Mouse (Mus musculus) urinary bladder, postnatal 25 days (tissue): ENCODE data around the gene Bckdha.

Experiments
- DNase-seq: peaks from one replicate; pipeline ENCODE4 v3.0.0; 2022; ENCODE audit warnings: low spot score

Gene Bckdha

GRCm38 (mm10) chr7:25645074-25645473, 13.7 kb downstream of the Bckdha start:
- DNase-seq = peak; percentile 23

DNA sequence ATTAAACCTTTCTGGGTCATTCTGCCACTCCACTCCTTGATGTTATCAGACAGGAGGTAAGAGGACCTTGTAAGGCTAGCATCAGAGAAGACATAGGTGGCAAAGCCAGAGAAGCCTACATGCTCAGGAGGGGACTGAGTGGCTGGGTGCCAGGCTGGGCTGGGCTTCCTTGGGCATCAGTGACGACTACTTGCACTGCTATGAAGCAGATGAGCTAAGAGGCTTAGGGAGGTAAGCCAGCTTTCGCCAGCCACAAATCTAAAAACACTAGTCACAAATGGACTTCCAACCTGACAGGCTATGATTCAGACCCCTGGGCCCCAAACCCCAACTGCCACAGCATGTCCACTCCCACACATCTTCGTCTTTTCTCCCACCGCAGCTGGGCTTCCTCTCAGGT, 14.2 kb downstream of the Bckdha start:
- DNase-seq = no peak

- DNase-seq = no peak
Observed at GRCm38 (mm10) chr7:25644136-25644535, 14.6 kb downstream of the Bckdha start.

DNA sequence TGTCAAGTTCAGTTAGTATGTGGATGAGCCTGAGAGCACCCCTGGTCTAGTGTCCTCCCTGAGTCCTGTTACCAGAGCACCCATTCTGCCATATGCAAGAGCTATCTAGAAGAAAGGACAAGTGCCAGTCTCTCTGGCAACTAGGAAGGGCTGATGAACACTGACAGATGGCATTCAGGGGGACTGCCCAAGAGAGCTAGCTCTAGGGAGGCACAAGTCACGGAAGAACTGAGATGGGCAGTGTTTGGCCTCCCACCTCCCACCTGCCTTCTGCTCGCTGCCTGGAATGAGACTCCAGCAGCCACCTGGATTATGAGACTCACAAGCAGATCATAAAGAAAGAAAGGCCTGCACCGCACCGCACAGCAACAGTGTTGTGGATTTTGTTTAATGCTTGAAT, 19.0 kb downstream of the Bckdha start:
- DNase-seq = no peak

- no peak for DNase-seq
Observed at GRCm38 (mm10) chr7:25637099-25637498, 21.7 kb downstream of the Bckdha start.

DNA sequence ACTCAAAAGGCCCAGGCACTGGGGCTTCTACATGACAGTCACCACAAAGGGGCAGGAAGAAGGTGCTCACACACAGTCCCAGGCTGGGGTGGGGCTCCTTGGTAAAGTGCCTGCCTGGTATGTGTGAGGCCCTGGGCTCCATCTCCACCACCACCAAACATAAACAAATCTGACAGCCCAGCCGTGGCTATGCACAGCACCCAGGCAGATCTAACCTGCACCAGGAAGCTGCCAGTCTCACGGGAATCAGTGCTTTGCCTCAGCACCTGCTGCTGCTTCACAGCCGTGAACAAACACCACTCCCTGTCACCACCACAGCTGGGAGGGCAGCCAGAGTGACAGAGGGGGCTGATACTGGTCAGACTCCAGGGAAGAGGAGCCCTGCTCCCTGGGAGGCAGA, 22.4 kb downstream of the Bckdha start:
- no peak for DNase-seq

GRCm38 (mm10) chr7:25632679-25633078, 26.1 kb downstream of the Bckdha start:
- no peak for DNase-seq

DNA sequence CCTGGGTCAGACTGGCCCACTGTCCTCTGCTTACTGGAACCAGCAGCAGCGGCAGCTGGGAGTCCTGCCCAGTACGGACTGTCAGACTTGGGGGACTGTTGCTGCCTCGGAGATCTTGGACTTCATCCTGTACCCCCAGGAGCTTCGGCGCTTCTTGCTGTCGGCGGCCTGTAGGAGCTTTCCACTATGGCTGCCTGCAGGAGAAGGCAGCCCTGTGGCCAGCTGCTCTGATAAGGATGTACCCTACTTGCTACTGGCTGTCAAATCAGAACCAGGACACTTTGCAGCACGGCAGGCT, 30.5 kb downstream of the Bckdha start:
- DNase-seq = no peak

DNA sequence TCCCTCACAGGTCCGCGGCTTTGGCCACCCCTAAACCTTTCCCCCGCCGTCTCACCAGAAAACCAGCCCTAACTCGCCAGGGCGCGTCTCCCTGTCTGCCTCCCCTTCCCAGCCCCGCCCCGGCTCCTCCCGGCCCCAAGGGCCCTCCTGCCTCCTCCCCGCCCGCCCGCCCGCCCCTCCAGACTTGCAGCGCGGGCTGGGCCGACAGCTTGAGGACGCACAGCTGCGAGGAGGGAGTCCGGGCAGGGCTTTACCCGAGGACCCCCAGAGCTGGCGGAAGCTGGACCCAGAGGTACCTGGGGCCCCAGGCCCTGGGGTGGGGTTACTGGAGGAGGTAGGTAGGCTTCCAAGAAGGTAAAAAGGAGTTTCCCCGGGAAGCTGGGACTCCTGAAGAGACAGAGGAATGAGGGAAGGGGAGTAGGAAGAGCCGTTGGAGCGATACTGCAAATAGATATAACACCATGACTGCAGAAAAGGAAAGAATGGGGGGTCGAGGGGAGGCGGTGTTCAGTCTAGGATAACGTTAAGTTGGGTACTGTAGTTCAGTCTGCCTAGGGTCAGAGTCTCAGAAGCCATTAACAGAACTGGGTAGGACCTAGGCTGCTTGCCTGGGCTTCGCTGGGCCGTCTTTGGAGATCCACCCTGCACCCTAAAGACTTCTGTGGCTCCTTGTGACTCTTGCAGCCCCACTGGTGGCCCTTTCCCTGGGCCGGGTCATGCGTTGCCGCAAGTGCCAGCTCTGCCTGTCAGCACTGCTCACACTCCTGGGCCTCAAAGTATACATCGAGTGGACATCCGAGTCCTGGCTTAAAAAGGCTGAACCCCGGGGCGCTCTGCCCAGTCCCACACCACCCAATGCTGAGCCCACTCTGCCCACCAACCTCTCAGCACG, 31.1 kb downstream of the Bckdha start:
- DNase-seq = peak; percentile 72

- DNase-seq = no peak
Observed at GRCm38 (mm10) chr7:25626509-25627430, 32.0 kb downstream of the Bckdha start, which contains the start of gene B3gnt8. Gene B3gnt8 (plus strand): TSS chr7:25626654.

GRCm38 (mm10) chr7:25625594-25626250, 33.1 kb downstream of the Bckdha start:
- no peak for DNase-seq

DNA sequence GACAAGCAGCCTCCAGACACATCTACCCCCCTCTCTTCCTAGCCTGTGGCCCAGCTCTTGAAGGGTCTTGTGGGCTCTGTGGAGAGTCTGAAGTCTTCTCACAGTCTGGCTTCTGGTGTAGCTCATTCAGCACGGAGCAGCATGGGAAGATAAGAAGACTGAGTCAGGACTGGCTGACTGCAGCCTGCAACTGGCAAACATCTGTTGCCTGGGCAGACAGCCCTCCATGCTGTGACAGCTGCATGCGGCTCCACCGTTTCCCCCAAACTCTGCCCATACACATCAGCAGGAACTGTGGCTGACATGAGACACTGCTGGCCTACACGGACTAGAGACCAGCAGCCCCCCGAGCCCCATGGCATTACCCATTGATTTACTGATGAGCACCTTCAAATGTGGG, 33.9 kb downstream of the Bckdha start:
- DNase-seq = no peak

GRCm38 (mm10) chr7:25623857-25624370, 34.9 kb downstream of the Bckdha start:
- DNase-seq = no peak

GRCm38 (mm10) chr7:25620751-25621150, 38.0 kb downstream of the Bckdha start:
- DNase-seq = no peak

- DNase-seq = no peak
Observed at GRCm38 (mm10) chr7:25620101-25620500, 38.7 kb downstream of the Bckdha start.

GRCm38 (mm10) chr7:25619722-25619991, 39.1 kb downstream of the Bckdha start:
- DNase-seq = no peak

DNA sequence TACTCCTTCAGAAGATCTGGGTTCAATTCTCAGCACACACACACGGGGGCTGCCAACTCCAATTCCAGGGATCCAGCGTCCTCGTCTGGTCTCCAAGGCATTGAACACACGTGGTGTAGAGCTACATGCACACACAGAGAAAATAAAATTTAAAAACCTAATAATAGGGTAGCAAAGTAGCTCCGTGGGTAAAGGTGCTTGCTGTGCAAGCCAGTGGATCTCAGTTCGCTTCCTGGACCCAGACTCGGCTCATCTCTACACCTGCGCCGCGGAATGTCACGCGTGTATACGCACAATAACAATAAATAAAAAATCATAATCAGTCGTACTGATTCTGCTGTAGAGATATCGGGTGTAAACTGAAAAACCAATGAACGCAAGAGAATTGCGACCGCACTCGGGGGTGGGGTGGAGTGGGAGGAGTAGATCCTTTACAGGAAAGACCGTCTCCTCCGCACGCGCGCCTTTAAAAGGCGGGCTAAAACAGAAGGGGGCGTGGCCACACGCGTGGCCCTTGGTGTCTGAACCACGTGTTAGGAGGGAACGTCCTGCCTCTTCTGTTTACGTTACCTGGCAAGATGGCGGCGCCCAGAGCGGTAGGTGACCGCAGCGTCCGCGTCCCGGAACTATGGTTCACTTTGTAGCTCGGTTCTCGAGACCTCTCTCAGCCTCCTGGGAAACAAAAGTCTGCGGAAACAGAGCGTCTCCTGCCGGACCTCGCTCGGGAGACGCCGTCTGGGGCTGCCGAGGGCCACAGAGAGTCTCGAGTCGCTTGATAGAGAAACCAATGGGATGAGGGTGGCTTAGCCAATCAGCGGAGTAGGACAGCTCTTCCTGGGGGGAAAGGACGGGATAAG, 39.7 kb downstream of the Bckdha start, which contains the start of gene Dmac2:
TSS of gene Dmac2 (plus strand) at position 550 of the 857 bp plus-strand sequence.
- peak; percentile 89 for DNase-seq

DNA sequence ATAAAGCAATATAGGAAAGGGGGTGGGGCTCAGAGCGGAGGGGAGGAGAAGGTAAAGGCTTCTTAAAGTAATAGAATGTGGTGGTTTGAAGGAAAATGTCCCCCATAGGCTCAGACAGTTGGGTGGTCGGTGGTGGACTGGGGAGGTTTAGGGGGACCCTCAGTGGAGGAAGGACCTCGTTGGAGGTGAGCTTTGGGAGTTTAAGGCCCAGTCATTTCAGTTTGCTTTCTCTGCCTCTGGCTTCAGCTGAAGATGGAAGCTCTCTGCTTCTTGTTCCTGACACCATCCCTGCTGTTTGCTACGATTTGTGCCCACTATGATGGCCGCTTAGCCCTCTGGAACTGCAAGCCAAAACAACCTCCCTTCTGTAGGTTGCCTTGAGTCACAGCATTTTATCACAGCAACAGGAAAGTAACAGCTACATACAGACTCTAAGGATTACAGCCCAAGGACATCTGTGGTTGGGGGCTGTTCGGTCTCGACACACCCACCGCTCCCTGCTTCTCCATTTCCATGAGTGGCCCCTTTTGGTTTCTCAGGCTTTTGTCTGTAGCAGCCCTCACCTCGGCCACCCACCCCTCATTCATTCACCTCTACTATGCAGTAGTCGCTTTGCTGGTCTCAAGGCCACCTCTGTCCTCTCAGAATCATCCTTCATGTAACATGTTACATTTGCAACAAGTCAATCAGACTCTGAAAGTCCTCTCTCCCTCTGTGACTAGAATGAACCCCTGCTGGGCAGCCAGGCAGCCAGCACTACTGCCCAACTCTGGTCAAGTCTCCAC, 41.2 kb downstream of the Bckdha start:
- no peak for DNase-seq

- no peak for DNase-seq
Observed at GRCm38 (mm10) chr7:25615706-25616011, 43.1 kb downstream of the Bckdha start, which contains the start of gene Erich4. Gene Erich4 (minus strand): TSS chr7:25615892.

DNA sequence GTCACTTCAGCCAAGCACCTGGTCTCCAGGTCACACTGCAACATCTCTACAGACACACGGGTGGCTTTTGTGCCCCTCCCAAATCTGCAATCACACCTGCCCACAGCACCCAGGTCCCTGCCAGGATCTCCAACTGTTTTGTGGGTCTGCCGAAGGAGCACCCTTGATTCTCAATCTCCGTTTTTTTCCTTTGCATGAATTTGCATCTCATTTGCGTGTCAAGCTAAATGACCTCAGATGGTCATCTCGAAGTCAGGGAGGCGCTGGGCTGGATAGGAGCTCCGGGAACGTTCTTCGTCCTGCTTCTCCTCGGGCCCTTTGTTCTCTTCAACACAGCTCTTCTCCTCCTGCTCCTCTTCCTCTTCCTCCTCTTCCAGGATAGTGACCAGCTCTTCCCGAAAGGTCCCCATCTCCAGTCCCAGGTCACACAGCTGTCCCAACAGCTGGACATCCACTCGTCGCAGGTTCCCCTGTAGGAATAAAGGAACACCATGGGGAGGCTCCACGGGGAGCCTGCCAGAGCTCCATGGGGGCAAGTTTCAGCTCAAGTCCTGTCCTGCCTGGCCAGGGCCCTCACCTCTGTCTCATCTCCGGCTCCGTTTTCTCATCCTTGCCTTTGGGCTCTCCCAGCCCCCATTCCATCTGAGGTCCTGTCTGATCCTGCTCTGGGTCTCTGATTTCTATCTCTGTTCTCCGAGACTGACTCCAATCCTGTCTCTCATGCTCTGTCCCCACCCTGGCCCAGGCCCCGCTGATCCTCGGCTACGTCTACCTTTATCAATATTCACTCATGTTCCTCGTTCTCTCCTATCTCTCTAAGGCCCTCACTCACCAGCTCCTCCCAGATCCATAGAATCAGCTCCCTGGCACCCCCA, 43.7 kb downstream of the Bckdha start:
- no peak for DNase-seq
